Mouse (Mus musculus) common myeloid progenitor, adult 5-6 weeks (primary cell): Measurements from ENCODE around the gene Sost. TPM values are rescaled to one million over a fixed set of nuclear protein-coding genes. Genes with fewer than 3 reads are reported as not detected.

ENCODE experiments used
- ATAC-seq: replicated peaks from 2 replicates; pipeline ENCODE4 v1.8.0; 2016; ENCODE audit warnings: low read depth, mild to moderate bottlenecking, moderate TSS enrichment, inconsistent platforms; ENCODE audit not compliant: poor library complexity, severe bottlenecking
- total RNA-seq: library from RNA; stranded (forward); fragments of 200-1000, 187-1606 nt; gene quantifications from 2 replicates; pipeline ENCODE4 v1.2.3, GENCODE M21; 2017

Sost gene
- total RNA-seq, 1 experiment from 2014 or later, result not detected

DNA sequence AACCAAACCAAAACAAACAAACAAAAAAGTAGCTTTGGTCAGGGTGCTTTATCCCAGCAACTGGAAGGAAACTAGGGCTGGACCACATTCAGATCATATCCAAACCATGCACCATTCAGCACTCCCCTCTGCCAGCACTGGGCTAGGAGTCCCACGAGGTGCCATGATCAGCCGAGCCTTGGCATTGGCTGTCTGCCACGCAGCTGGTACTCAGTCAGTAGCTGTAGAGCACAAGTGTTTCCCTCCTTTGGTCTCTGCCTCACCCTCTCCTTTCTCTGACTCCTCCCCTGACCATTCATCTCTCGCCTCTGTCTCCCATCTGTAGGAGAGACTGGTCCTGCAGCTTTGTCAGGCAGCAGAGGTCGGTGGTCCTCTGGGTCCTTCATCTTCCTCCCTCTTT lies 9.3 kb downstream of the Sost start:
- ATAC-seq, result no peak

- ATAC-seq, result no peak
Observed at GRCm38 (mm10) chr11:101953441-101953840, 13.4 kb downstream of the Sost start.

DNA sequence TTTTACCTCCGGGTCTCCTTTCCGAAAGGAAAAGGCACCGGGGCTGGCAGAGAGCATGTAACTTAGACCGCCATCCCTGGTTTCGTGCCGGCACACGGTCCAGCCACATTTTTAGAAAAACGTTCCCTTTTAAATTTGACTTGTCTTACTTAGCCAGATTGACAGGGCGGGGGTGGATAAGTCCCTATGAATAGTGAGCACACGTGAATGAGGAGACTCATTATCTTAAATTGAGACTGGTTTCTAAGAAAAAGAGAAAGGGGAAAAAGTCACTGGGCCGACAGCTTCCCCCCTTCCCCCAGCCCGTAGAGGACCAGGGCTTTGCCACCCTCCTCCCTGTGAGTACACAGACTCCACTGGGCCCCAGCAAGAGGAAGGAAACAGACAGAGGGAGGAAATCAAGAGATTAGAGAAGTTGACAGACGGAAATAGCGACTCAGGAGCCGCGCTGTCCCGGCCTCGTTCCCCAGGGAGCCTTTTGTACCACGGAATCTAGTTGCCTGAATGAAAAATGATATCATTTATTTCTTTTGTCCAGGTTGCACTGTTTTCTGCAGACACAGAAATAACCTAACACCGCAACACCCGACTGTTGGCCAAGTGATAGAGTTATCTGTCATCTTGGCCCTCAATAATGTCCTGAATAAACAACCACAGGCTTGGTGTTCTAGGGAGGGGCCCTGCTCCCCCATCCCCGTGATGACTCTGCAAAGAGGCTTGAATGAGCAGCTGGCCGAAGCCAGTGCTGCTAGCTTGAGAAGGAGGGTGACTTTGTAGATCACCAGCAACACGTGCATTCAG lies 14.1 kb downstream of the Sost start:
- ATAC-seq, result peak; percentile 94

GRCm38 (mm10) chr11:101950021-101950420 lies 16.8 kb downstream of the Sost start:
- ATAC-seq, result no peak

GRCm38 (mm10) chr11:101946525-101946924 lies 20.3 kb downstream of the Sost start:
- ATAC-seq, result no peak

GRCm38 (mm10) chr11:101943055-101943454 lies 23.8 kb downstream of the Sost start:
- ATAC-seq, result no peak

DNA sequence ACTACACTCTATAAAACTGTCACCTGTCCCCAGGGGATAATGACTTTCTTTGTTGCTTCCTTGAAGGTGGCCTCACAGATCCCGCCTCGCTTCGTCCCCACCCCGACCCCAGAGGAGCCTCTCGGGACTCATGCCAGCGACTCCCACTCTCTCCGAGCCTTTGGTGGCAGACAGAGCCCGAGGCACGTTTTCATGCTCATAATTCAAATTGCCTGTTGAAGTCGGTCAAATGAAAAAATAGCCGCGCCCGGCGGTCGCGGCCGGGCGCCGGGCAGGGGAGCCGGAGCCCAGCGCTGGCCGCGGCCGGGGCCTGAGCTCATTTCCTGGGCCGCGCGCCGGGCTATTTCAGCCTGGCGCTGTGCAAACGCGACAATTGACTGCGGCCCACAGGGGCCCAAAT lies 29.7 kb downstream of the Sost start:
- no peak for ATAC-seq

GRCm38 (mm10) chr11:101936421-101936820 lies 30.4 kb downstream of the Sost start:
- ATAC-seq, result no peak

- no peak for ATAC-seq
Observed at GRCm38 (mm10) chr11:101935743-101936142, 31.1 kb downstream of the Sost start.

DNA sequence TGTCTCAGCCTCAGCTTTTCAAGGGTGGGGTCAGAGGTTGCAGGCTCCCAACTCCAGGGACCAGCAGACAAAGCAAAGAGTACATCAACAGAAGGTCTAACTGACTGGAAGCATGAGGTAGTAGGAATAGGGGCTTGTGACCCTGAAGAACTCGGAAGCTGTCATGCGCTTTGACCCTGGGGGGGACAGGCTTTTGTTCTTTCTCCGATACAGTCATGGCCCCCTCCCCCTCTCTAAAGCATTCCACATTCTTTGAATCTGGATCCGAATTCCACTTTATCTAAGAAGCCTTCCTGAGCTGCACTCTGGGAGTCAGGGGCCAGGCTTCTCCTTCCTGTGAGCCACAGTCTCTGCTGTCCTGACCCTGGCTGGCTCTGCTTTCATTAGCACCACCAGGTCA lies 34.8 kb downstream of the Sost start:
- ATAC-seq, result no peak

GRCm38 (mm10) chr11:101928030-101928762 lies 38.6 kb downstream of the Sost start:
- no peak for ATAC-seq

DNA sequence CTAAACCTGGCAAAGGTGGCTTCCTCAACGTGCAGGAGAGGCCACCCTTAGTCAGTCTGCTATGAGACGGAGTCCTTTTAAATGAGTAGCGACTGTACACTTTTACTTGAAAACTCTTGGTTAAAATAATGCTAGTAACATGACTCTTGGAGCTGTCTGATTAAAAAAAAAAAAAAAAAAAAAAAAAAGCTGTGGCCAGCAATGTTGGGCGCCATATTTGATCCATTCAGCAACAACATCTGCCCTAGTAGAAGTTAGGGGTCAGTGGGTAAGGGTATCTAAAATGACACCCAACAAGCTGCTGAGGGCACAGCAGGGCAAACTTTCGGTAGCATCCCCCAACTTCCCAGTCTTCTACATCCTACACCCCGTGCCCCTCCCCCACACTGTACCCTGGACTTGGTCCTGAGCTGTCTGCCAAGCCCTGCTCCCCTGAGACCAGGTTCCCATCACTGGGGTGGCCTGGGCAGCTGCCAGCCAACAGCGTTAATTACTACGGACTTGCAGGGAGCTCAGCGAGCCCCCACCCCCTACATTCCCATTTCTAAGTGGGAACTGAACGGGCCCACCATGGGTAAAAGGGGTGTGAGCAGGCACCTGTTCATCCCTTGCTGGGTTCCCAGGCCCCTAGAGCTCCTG lies 39.7 kb downstream of the Sost start:
- no peak for ATAC-seq

- ATAC-seq, result no peak
Observed at GRCm38 (mm10) chr11:101925636-101926035, 41.2 kb downstream of the Sost start.

- ATAC-seq, result no peak
Observed at GRCm38 (mm10) chr11:101924441-101924976, 42.3 kb downstream of the Sost start.

DNA sequence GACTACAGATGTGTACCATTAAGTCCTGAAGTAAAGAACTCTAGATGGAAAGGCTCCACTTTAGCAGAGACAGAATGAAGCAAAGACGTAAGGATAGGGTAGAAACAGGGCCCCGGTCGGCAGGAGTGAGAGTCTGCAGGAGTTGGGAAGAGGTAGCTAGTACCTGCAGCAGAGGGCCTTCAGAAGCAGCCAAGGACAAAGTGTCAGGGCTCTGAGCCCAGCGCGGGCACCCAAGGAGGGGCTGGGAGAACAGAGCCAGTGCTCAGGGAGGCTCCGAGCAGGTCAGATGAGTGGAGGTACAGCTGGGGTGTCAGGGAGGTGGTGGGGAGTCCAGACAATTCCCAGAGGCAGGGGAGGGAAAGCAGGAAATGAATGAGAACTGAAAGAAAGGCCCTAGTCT lies 42.8 kb downstream of the Sost start:
- ATAC-seq, result no peak

GRCm38 (mm10) chr11:101921361-101921952 lies 45.4 kb downstream of the Sost start:
- ATAC-seq, result no peak

DNA sequence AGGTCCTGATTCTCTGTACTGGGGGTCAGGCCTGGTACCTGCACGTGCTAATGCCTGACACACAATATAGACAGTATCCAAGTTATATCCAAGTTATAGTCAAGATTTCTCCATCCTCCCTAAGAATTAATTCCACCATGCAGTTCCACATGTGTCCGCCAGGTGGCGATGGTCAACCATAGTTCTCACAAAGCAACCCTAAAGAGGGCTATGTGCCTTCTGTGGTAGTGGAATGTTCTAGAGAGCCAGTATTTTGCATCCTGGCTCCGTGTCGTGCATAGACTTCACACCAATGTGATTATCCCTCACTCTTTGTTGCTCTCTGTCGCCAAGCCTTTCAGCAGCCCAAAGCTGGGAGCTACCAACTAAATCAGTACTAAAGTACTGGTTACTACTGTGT lies 47.2 kb downstream of the Sost start:
- ATAC-seq, result peak; percentile 81

GRCm38 (mm10) chr11:101918609-101919008 lies 48.2 kb downstream of the Sost start:
- no peak for ATAC-seq

GRCm38 (mm10) chr11:101916772-101917171 lies 50.0 kb downstream of the Sost start:
- ATAC-seq, result no peak

- no peak for ATAC-seq
Observed at GRCm38 (mm10) chr11:101913591-101913990, 53.2 kb downstream of the Sost start.
